Mouse (Mus musculus) stomach, embryonic 15.5 days (tissue): ENCODE data around the gene Eif2b2. TPM values are rescaled to one million over a fixed set of nuclear protein-coding genes. Genes with fewer than 3 reads are reported as not detected.

Source experiments
- ATAC-seq: fragments of 200-750 bp; cut with Nextera tagmentation; 2 replicates; pipeline ENCODE4 v1.8.0; 2017; ENCODE audit warnings: low read depth, moderate number of reproducible peaks, moderate TSS enrichment; ENCODE audit not compliant: insufficient read depth, low FRiP score
- H3K27ac ChIP-seq: fragments of 300-500 bp; sonication (generic); 2 replicates; pipeline ENCODE4 v1.5.1; 2015; ENCODE audit warnings: mild to moderate bottlenecking, inconsistent platforms
- H3K27me3 ChIP-seq: fragments of 300-500 bp; sonication (generic); replicated peaks from 2 replicates; pipeline ENCODE4 v1.6.1; 2015; ENCODE audit warnings: inconsistent platforms
- H3K36me3 ChIP-seq: fragments of 300-500 bp; sonication (generic); 2 replicates; pipeline ENCODE4 v1.6.1; 2015; ENCODE audit warnings: inconsistent platforms
- H3K4me1 ChIP-seq: fragments of 300-500 bp; sonication (generic); 2 replicates; pipeline ENCODE4 v1.6.1; 2015; ENCODE audit warnings: inconsistent platforms
- H3K4me2 ChIP-seq: fragments of 300-500 bp; sonication (generic); 2 replicates; pipeline ENCODE4 v1.6.1; 2015; ENCODE audit warnings: mild to moderate bottlenecking, inconsistent platforms
- H3K4me3 ChIP-seq: fragments of 300-500 bp; sonication (generic); replicated peaks from 2 replicates; pipeline ENCODE4 v1.5.1; 2015; ENCODE audit warnings: inconsistent platforms
- H3K9ac ChIP-seq: fragments of 300-500 bp; sonication (generic); 2 replicates; pipeline ENCODE4 v1.6.1; 2015; ENCODE audit warnings: inconsistent platforms
- H3K9me3 ChIP-seq: fragments of 300-500 bp; sonication (generic); 2 replicates; pipeline ENCODE4 v1.6.1; 2016; ENCODE audit warnings: inconsistent platforms
- WGBS: fragments of 180-500 bp; shearing (Covaris S2); methylation state at CpG from one replicate; pipeline ENCODE4 v1.1.7; 2015; 5-methylcytosine and 5-hydroxymethylcytosine counted together
- polyA plus RNA-seq: library from polyadenylated mRNA; unstranded; fragments of >200 nt; fragmentation: Nextera tagmentation; extraction: Ambion mirVana; gene quantifications from 2 replicates; pipeline ENCODE4 v1.2.1, GENCODE M21; 2015

The Eif2b2 gene
- polyA plus RNA-seq, 1 experiment from 2014 or later, result 78.1 TPM

DNA sequence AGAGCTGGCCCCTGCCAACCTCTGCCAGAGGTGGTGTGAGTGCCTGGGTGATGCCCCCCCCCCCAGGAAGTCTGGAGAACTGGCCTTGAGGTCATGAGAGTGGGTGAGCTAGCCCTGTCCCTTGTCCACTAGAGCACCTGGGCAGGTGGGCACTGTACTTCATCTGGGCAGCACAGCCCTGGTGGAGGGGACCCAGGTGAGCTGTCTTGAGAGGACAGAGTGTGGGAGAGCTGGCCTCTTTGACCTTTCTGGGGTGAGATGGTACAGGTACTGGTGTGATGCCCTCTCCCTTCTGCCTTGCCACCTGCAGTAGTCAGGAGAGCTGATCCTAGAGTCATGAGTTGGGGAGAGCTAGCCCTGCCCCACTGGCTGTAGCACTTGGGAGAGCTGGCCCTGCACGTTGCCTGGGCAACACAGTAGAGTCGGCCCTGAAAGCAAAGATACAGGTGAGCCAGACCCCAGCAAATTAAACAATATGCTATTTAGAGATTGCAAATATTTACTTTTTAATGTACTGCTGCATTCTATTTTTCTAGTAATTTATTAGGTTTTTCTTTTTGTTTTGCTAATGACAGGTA is 1.5 kb upstream of the Eif2b2 start:
- H3K27ac ChIP-seq, result peak overlapping the region; percentile 31; the same call in 1 of the 2 replicates
- peak; percentile 57 for ATAC-seq
- peaks cover 8% of the 10 kb centered on the region; the same call in 1 of the 2 replicates for H3K36me3 ChIP-seq
- no peak overlapping the region for H3K4me2 ChIP-seq
- H3K4me1 ChIP-seq, result peaks cover 15% of the 10 kb centered on the region; the same call in 1 of the 2 replicates
- no peaks in the 10 kb centered on the region for H3K27me3 ChIP-seq
- H3K9me3 ChIP-seq, result no peaks in the 10 kb centered on the region
- 58% methylated on average over 2 of the region's 2 CpGs for WGBS
- H3K9ac ChIP-seq, result no peak overlapping the region
- H3K4me3 ChIP-seq, result no peak overlapping the region

DNA sequence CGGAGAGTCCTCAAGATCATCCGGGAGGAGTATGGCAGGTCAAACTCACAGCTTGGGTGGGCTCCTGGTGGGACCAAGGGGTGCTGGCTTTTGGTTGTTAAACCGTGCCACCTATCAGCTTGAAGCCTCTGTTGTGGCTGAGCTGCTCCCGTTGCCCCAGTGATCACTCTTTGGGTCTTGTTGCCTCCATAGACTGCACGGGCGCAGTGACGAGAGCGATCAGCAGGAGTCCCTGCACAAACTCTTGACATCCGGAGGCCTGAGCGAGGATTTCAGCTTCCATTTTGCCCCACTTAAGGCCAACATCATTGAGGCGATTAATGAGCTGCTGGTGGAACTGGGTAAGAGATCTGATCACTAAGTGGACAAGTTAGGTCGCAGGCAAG is 617 bp downstream of the Eif2b2 start:
- ATAC-seq, result no peak
- no peaks in the 10 kb centered on the region for H3K9me3 ChIP-seq
- H3K27ac ChIP-seq, result peak overlapping the region; percentile 23; the same call in 1 of the 2 replicates
- WGBS, result 4% methylated on average over 12 of the region's 12 CpGs
- H3K27me3 ChIP-seq, result no peaks in the 10 kb centered on the region
- peak overlapping the region; percentile 86 for H3K4me2 ChIP-seq
- peak overlapping the region; percentile 47 for H3K9ac ChIP-seq
- peak overlapping the region; percentile 59 for H3K4me3 ChIP-seq
- H3K36me3 ChIP-seq, result peaks cover 21% of the 10 kb centered on the region
- peaks cover 15% of the 10 kb centered on the region; the same call in 1 of the 2 replicates for H3K4me1 ChIP-seq

DNA sequence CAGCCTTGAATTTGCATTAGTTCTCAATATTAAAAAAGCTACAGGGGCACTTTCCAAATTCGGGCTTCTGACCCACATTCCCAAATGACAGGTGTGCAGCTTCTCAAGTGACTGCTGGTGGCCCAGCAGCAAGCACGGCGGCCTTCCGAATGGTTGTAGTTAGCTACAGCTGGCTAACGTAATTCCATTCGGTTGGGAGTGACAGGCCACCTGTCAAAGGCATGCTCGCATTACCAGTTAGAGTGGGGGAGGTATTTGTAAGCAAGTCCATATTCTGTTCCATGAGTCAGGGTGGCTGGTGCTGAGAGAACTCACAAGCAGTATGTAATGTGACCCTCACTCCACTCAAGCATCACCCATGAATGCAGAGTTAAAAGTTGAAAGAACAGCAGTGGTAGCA is 7.9 kb downstream of the Eif2b2 start:
- Histone ChIP-seq H3K4me1 (peaks cover 4% of the 10 kb centered on the region; the same call in 1 of the 2 replicates), H3K27ac (no peak overlapping the region), H3K9me3 (no peaks in the 10 kb centered on the region), H3K36me3 (peaks cover 33% of the 10 kb centered on the region), H3K27me3 (no peaks in the 10 kb centered on the region), H3K4me3 (no peak overlapping the region), H3K4me2 (no peak overlapping the region), H3K9ac (no peak overlapping the region)
- WGBS, result 41% methylated on average over 7 of the region's 7 CpGs
- no peak for ATAC-seq

DNA sequence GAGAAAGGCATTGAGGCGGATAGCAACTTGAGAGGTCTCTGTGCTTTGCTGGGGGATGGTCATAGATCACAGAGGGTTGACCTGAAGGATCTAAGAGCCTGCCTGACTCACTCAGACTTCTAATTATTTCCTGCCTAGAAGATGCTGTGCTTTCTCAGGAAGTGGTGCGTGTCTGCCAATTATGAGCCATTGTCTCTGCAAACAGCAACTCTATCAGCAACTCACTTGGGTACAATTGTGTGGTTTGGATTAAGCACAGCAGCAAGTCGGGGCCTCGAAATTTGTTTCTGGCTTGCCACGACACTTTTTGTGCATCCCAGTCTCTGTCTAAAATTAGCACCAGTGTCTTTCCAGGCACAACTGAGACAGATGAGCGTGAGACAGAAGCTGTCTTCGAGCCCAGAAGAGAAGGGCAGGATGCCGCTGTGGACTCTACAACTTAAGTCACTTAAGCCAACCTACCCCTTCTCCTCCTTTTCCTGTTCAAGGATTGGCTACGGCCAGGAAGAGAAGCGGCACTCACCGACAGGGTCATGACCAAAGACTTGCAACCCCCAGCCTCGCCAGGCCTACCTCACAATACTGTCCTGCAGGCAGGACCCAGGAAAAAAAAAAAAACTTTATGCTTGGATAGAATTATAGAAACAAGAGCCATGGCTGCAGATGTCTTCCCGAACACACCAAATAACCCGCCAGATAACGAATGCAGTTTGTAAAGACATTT is 8.8 kb downstream of the Eif2b2 start:
- ATAC-seq, result no peak
- H3K27ac ChIP-seq, result no peak overlapping the region
- no peak overlapping the region for H3K4me3 ChIP-seq
- no peaks in the 10 kb centered on the region for H3K9me3 ChIP-seq
- peaks cover 26% of the 10 kb centered on the region for H3K36me3 ChIP-seq
- H3K4me1 ChIP-seq, result peaks cover 4% of the 10 kb centered on the region; the same call in 1 of the 2 replicates
- 64% methylated on average over 15 of the region's 15 CpGs for WGBS
- no peaks in the 10 kb centered on the region for H3K27me3 ChIP-seq
- no peak overlapping the region for H3K9ac ChIP-seq
- H3K4me2 ChIP-seq, result no peak overlapping the region

DNA sequence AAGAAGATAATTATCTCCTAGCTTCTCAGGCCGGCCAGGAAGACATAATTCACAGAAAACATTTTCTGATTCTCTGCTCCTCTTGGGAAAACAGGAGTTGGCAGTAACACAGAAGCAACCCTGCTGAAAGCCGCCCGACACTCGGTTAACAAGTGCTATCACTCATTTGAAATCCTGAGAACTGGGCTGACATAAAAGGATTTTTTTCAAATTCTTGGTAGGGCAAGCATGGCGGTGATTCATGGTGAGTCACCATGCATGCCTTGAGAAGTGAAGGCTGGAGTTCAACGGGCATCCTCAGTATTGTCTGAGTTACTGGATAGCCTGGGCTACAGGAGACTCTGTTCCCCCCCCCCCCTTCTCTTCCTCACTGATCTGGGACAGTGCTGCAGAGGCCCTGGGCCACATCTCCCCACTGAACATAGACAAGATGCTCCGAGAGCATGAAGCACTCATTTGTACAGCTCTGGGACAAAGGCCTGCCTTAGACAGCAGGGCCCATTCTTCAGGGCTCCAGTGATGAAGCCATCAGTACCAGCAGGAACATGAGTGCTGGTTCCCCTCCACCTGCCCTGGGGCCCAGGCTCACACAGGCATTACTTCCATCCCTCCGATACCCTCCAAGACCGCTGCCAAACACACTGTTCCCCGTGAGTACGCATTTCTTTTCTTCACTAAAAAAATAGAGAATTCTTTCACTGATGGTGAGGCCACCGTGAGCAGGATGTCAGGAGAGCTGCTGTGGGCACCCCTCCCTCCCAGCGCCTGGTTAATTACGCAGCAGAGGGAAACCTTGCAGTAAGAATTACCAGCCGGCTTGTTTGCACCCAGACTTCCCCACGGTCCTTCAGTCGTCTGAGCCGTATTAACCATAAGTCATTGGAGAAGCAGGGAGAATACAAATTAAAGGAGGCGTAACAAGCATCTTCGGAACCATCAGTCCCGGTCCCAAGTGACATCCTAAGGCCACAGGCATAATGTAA is 14.4 kb downstream of the Eif2b2 start:
- Histone ChIP-seq H3K4me3 (no peak overlapping the region), H3K27ac (no peak overlapping the region), H3K4me1 (no peaks in the 10 kb centered on the region), H3K36me3 (no peaks in the 10 kb centered on the region), H3K9me3 (no peaks in the 10 kb centered on the region), H3K9ac (no peak overlapping the region), H3K27me3 (no peaks in the 10 kb centered on the region), H3K4me2 (no peak overlapping the region)
- 74% methylated on average over 21 of the region's 21 CpGs for WGBS
- no peak for ATAC-seq

DNA sequence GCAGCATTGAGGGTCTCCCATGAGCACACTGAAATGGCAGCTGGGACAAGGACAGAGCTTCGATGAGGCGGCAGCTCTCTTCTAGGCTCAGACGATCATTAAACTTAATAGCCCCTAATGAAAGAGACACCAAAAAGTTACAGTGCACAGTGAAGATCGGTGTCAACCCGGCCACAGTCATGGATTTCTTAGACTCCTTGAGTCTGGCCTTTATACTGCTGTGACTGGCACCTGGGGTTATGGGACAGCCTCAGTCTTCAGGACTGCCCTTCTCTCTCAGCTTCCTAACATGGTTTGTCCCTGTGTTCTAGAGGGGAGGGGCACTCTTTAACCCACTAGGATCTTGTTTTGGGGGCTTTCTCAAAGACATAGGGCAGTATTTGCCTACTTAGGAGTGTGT is 18.3 kb downstream of the Eif2b2 start:
- no peaks in the 10 kb centered on the region for H3K4me1 ChIP-seq
- H3K9me3 ChIP-seq, result no peaks in the 10 kb centered on the region
- 93% methylated on average over 5 of the region's 5 CpGs for WGBS
- no peak for ATAC-seq
- H3K27me3 ChIP-seq, result no peaks in the 10 kb centered on the region
- H3K27ac ChIP-seq, result no peak overlapping the region
- no peak overlapping the region for H3K4me2 ChIP-seq
- no peaks in the 10 kb centered on the region for H3K36me3 ChIP-seq
- no peak overlapping the region for H3K4me3 ChIP-seq
- H3K9ac ChIP-seq, result no peak overlapping the region

DNA sequence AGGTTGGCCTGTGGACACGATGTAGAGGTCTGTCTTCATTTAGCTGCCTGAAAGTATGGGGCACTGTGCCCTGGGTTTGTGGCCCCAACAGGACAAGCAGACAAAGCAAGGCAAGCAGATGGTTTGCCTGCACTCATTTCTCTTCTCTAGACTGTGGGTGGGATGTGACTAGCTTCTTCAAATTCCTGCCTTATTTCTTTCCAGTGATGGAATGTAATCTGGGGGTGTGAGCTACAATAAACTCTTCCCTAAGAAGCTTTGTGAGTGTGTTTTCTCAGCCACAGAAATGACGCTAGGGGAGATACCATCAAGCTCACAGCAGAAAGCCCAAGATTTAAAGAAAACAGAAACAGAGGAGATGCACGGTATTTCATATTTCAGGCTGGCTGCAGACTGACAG is 32.8 kb downstream of the Eif2b2 start:
- H3K4me1 ChIP-seq, result 0 out of 2 replicates have a peak, but pooled peaks cover 5% of the 10 kb centered on the region
- WGBS, result 81% methylated on average over 3 of the region's 3 CpGs
- 0 out of 2 replicates have a peak, but pooled peaks cover 4% of the 10 kb centered on the region for H3K36me3 ChIP-seq
- no peak overlapping the region for H3K27ac ChIP-seq
- no peaks in the 10 kb centered on the region for H3K27me3 ChIP-seq
- H3K4me2 ChIP-seq, result no peak overlapping the region
- no peak overlapping the region for H3K9ac ChIP-seq
- H3K4me3 ChIP-seq, result no peak overlapping the region
- no peak for ATAC-seq
- no peaks in the 10 kb centered on the region for H3K9me3 ChIP-seq

DNA sequence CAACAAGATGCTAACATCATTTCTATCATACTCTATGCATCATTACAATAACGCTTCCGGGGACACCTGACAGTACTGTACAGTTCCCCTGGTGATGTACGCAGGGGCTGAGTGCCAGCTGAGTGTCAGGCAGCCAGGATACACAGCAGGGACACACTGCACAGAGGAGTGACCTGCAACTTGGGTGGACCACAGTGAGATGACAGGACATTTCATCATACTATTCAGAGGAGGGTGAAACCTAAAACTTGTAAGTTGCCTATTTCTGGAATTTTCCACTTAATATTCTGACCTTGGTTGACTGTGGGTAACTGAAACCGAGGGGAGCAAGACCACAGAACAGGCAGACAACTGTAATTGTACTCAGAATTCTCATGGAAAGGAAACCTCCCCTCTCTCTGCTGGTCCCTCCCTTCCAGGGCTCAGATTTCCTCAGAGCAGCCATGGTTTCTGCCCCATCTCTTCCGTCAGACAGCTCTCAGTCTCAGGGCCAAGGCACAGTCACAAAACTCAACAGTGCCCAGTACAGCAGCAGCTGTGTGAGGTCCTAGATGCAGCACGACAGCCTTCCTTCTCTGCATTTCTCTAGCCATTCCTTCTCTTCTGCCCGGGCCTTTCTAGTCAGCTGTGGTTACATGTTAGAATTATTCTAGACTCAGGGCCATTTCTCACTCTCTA is 36.9 kb downstream of the Eif2b2 start:
- Histone ChIP-seq H3K36me3 (no peaks in the 10 kb centered on the region; the same call in 1 of the 2 replicates), H3K4me2 (no peak overlapping the region), H3K9ac (no peak overlapping the region), H3K4me3 (no peak overlapping the region), H3K27ac (0 out of 2 replicates have a peak overlapping the region, but pooled peaks have one; percentile 12), H3K9me3 (no peaks in the 10 kb centered on the region), H3K4me1 (0 out of 2 replicates have a peak, but pooled peaks cover 5% of the 10 kb centered on the region), H3K27me3 (no peaks in the 10 kb centered on the region)
- WGBS, result 61% methylated on average over 7 of the region's 7 CpGs
- no peak for ATAC-seq

DNA sequence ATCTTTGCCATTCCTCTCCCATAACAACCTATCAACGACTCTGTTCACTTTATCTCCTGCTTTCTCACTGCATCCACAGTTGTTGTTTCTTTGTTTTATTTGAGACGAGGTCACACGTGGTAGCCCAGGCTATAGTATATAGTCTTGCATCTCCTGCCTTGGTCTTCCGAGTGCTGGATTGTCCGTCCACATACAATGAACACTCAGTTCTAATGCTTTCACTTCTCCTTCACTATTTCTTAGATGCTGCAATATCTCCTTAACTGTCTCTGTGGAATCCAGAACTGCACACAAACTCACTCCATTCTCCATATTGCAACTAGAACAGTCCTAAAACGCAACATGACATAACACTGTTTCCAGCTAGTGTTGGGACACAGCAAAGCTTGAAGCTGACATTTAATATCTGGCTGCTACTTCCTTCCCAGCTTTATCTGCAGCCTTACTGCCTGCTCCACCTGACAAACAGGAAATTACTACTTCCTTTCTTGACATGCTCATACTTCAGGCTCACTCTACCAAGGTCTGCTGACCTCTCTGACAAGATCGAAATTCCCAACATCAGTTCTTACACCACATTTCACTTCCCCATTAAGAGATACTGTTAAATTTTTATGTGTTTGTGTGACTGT is 37.8 kb downstream of the Eif2b2 start:
- H3K9me3 ChIP-seq, result no peaks in the 10 kb centered on the region
- 72% methylated on average over 7 of the region's 7 CpGs for WGBS
- no peak overlapping the region for H3K4me2 ChIP-seq
- H3K27ac ChIP-seq, result no peak overlapping the region
- no peaks in the 10 kb centered on the region for H3K27me3 ChIP-seq
- no peaks in the 10 kb centered on the region; the same call in 1 of the 2 replicates for H3K36me3 ChIP-seq
- H3K4me1 ChIP-seq, result 0 out of 2 replicates have a peak, but pooled peaks cover 5% of the 10 kb centered on the region
- ATAC-seq, result no peak
- no peak overlapping the region for H3K4me3 ChIP-seq
- H3K9ac ChIP-seq, result no peak overlapping the region

DNA sequence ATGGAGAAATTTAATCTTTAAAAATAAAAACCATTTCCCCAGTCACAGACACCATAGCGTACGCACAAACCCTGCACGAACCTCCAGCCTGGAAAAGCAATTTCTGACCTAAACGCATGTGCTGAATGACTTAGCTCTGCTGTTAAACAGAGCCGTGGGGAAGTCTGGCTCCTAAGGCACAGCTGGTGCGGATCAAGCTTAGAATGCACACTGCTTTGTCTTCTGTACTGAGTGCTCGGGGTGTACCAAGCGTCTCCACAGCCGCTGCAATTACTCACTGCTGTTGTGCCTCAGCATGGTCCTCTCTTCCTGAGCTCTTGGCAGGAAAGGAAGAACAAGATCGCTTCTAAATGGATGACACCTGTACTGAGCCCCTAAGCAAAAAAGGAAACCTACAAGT is 43.2 kb downstream of the Eif2b2 start:
- Histone ChIP-seq H3K36me3 (no peaks in the 10 kb centered on the region; the same call in 1 of the 2 replicates), H3K9ac (no peak overlapping the region), H3K27me3 (no peaks in the 10 kb centered on the region), H3K9me3 (no peaks in the 10 kb centered on the region), H3K4me3 (no peak overlapping the region), H3K27ac (peak overlapping the region; percentile 74; the same call in 1 of the 2 replicates), H3K4me1 (peaks cover 9% of the 10 kb centered on the region; the same call in 1 of the 2 replicates), H3K4me2 (no peak overlapping the region)
- peak; percentile 80 for ATAC-seq
- WGBS, result 39% methylated on average over 10 of the region's 10 CpGs

DNA sequence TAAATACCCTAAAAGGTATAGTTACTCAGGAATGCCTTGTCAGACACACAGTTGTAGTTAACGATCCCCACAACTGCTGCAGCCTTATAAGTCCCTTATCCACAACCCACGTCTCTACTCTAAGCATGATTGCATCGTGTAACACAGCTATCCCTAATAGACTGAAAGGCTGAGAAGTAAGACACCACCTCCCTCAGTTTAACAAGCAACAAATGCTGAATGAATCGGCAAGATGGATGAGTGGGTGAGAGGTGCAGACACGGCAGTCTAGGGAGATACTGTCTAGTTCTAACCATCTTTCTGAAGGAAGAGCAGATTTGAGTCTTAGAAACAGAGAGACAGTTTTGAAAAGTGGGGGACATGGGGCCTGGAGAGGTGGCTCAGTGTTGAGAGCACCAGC is 43.9 kb downstream of the Eif2b2 start:
- Histone ChIP-seq H3K27me3 (no peaks in the 10 kb centered on the region), H3K4me2 (no peak overlapping the region), H3K4me1 (peaks cover 9% of the 10 kb centered on the region; the same call in 1 of the 2 replicates), H3K36me3 (no peaks in the 10 kb centered on the region; the same call in 1 of the 2 replicates), H3K4me3 (no peak overlapping the region), H3K9me3 (no peaks in the 10 kb centered on the region), H3K27ac (peak overlapping the region; percentile 74), H3K9ac (no peak overlapping the region)
- no peak for ATAC-seq
- 56% methylated on average over 5 of the region's 5 CpGs for WGBS
